Mouse (Mus musculus) cerebellum, adult 2 months (tissue): ENCODE data around the gene Tbl1x.

Source experiments
- CTCF ChIP-seq: fragments of 200-500 bp; IDR thresholded peaks from 2 replicates; pipeline ENCODE4 v1.5.1; 2011; ENCODE audit warnings: low read depth, mild to moderate bottlenecking, control low read depth, low read length, moderate library complexity, borderline replicate concordance; ENCODE audit not compliant: insufficient read depth
- POLR2A ChIP-seq: fragments of 200-500 bp; IDR thresholded peaks from 2 replicates; pipeline ENCODE4 v1.6.1; 2011; ENCODE audit warnings: low read length, control low read depth, borderline replicate concordance; ENCODE audit not compliant: insufficient read depth

GRCm38 (mm10) chrX:77548951-77549350, 38.1 kb downstream of the Tbl1x start:
- no peak for TF ChIP-seq POLR2A
- TF ChIP-seq CTCF, result no peak
